Mouse (Mus musculus) heart, embryonic 13.5 days (tissue): Measurements from ENCODE around the gene Thsd7b. TPM values are rescaled to one million over a fixed set of nuclear protein-coding genes. Genes with fewer than 3 reads are reported as not detected.

Source experiments
- ATAC-seq: fragments of 200-750 bp; cut with Nextera tagmentation; 2 replicates; pipeline ENCODE4 v1.8.0; 2017; ENCODE audit warnings: moderate TSS enrichment; ENCODE audit not compliant: insufficient number of reproducible peaks, low FRiP score, low TSS enrichment; ENCODE audit errors: extremely low read depth
- H3K27ac ChIP-seq: fragments of 300-500 bp; sonication (generic); replicated peaks from 2 replicates; pipeline ENCODE4 v1.5.1; 2015; ENCODE audit warnings: moderate library complexity, mild to moderate bottlenecking, inconsistent platforms
- H3K27me3 ChIP-seq: fragments of 300-500 bp; sonication (generic); replicated peaks from 2 replicates; pipeline ENCODE4 v1.6.1; 2015; ENCODE audit warnings: mild to moderate bottlenecking, inconsistent platforms
- H3K36me3 ChIP-seq: fragments of 300-500 bp; sonication (generic); 2 replicates; pipeline ENCODE4 v1.6.1; 2015; ENCODE audit warnings: mild to moderate bottlenecking, inconsistent platforms
- H3K4me1 ChIP-seq: fragments of 300-500 bp; sonication (generic); 2 replicates; pipeline ENCODE4 v1.6.1; 2015; ENCODE audit warnings: inconsistent platforms
- H3K4me2 ChIP-seq: fragments of 300-500 bp; sonication (generic); 2 replicates; pipeline ENCODE4 v1.6.1; 2015; ENCODE audit warnings: inconsistent platforms, mild to moderate bottlenecking, moderate library complexity
- H3K4me3 ChIP-seq: fragments of 300-500 bp; sonication (generic); 2 replicates; pipeline ENCODE4 v1.5.1; 2015; ENCODE audit warnings: moderate library complexity, mild to moderate bottlenecking, inconsistent platforms
- H3K9ac ChIP-seq: fragments of 300-500 bp; sonication (generic); 2 replicates; pipeline ENCODE4 v1.6.1; 2015; ENCODE audit warnings: inconsistent platforms, mild to moderate bottlenecking, moderate library complexity
- H3K9me3 ChIP-seq: fragments of 300-500 bp; sonication (generic); 2 replicates; pipeline ENCODE4 v1.6.1; 2016; ENCODE audit warnings: inconsistent platforms
- WGBS: fragments of 180-500 bp; shearing (Covaris S2); methylation state at CpG from one replicate; pipeline ENCODE4 v1.1.7; 2015; ENCODE audit warnings: mixed read lengths; 5-methylcytosine and 5-hydroxymethylcytosine counted together
- polyA plus RNA-seq: library from polyadenylated mRNA; unstranded; fragments of >200 nt; fragmentation: Nextera tagmentation; extraction: Ambion mirVana; gene quantifications from 2 replicates; pipeline ENCODE4 v1.2.1, GENCODE M21; 2015

The Thsd7b gene
- 2.0 and 4.6 TPM in 2 replicates for polyA plus RNA-seq

- Histone ChIP-seq H3K4me1 (peaks cover 6% of the 10 kb centered on the region), H3K4me2 (peak within 1 kb of the TSS; percentile 91), H3K4me3 (peak within 1 kb of the TSS; percentile 65), H3K9ac (peak within 1 kb of the TSS; percentile 76), H3K27me3 (peaks cover 62% of the 10 kb centered on the region), H3K9me3 (no peaks in the 10 kb centered on the region), H3K36me3 (no peaks in the 10 kb centered on the region), H3K27ac (no peak within 1 kb of the TSS)
- under 1% methylated on average over 41 of the region's 45 CpGs for WGBS
- no peak for ATAC-seq
Measured at GRCm38 (mm10) chr1:129272982-129273937, at the start of gene Thsd7b. Thsd7b (plus strand) TSS chr1:129273302.

- H3K9me3 ChIP-seq = no peaks in the 10 kb centered on the region
- H3K4me3 ChIP-seq = no peak overlapping the region
- WGBS = 61% methylated on average over 3 of the region's 3 CpGs
- no peaks in the 10 kb centered on the region for H3K36me3 ChIP-seq
- no peak overlapping the region for H3K4me2 ChIP-seq
- ATAC-seq = no peak
- no peak overlapping the region for H3K27ac ChIP-seq
- no peaks in the 10 kb centered on the region for H3K4me1 ChIP-seq
- no peaks in the 10 kb centered on the region for H3K27me3 ChIP-seq
- no peak overlapping the region for H3K9ac ChIP-seq
Measured at GRCm38 (mm10) chr1:129244292-129244691, 28.8 kb upstream of the Thsd7b start.

- Histone ChIP-seq H3K4me2 (no peak overlapping the region), H3K27me3 (no peaks in the 10 kb centered on the region), H3K4me3 (no peak overlapping the region), H3K4me1 (peaks cover 5% of the 10 kb centered on the region; the same call in 1 of the 2 replicates), H3K27ac (0 out of 2 replicates have a peak overlapping the region, but pooled peaks have one; percentile 3), H3K9ac (no peak overlapping the region), H3K9me3 (no peaks in the 10 kb centered on the region), H3K36me3 (no peaks in the 10 kb centered on the region)
- no peak for ATAC-seq
- 48% methylated on average over 6 of the region's 6 CpGs for WGBS
Measured at GRCm38 (mm10) chr1:129250704-129251443, 22.2 kb upstream of the Thsd7b start.

GRCm38 (mm10) chr1:129266684-129267083 is 6.4 kb upstream of the Thsd7b start:
- WGBS = 74% methylated on average over 3 of the region's 3 CpGs
- no peak; the same call in 1 of the 2 replicates for ATAC-seq
- no peaks in the 10 kb centered on the region for H3K9me3 ChIP-seq
- H3K4me1 ChIP-seq = no peaks in the 10 kb centered on the region
- no peak overlapping the region for H3K9ac ChIP-seq
- no peak overlapping the region for H3K4me3 ChIP-seq
- no peaks in the 10 kb centered on the region for H3K36me3 ChIP-seq
- H3K27me3 ChIP-seq = peaks cover 5% of the 10 kb centered on the region; the same call in 1 of the 2 replicates
- no peak overlapping the region for H3K27ac ChIP-seq
- no peak overlapping the region for H3K4me2 ChIP-seq

- Histone ChIP-seq H3K9ac (no peak overlapping the region), H3K27me3 (no peaks in the 10 kb centered on the region), H3K4me1 (no peaks in the 10 kb centered on the region), H3K27ac (no peak overlapping the region), H3K9me3 (no peaks in the 10 kb centered on the region), H3K4me2 (no peak overlapping the region), H3K36me3 (no peaks in the 10 kb centered on the region), H3K4me3 (no peak overlapping the region)
- 71% methylated on average over 1 of the region's 1 CpGs for WGBS
- ATAC-seq = no peak
Measured at GRCm38 (mm10) chr1:129304173-129304572, 31.1 kb downstream of the Thsd7b start.

DNA sequence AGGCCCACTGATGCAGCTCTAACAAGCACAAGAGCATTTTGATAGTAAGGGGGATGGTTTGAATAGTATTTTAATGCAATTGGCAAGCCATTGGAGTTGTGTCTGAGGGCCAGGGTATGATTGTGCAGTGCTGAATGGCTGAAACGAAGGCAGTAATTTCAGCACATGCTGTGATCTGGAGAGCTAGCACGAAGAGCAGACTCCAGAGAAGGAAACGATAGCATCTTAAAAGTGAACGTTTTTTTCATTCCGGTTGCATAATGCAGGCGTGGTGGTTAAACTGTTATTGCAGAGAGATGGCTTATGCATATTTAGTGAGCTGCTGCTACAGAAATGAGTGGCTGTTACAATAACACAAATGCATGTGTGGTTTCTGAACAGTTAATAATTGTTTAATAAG is 51.3 kb downstream of the Thsd7b start:
- 68% methylated on average over 6 of the region's 6 CpGs for WGBS

DNA sequence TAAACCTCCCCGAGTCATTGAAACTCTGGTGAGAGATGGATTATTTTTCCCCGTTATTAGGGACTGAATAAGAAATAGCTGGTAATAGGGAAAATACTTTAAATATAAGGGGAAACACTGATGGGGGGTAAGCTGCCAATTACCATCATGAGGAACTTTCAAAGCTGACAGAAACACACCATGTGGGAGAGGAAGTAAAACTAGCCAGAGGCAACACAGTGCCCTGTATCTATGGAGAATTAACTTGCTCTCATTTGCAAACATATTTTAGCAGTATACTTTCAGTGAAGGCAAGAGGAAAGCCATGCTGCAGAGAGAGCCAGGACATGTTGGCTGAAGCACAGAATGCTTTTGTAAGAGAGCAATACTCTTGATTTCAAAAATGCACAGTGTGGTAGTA is 51.7 kb downstream of the Thsd7b start:
- Histone ChIP-seq H3K27me3 (no peaks in the 10 kb centered on the region), H3K4me1 (no peaks in the 10 kb centered on the region), H3K9ac (no peak overlapping the region), H3K9me3 (no peaks in the 10 kb centered on the region), H3K4me3 (no peak overlapping the region), H3K36me3 (no peaks in the 10 kb centered on the region), H3K4me2 (no peak overlapping the region), H3K27ac (no peak overlapping the region)
- no peak for ATAC-seq
- 74% methylated on average over 2 of the region's 2 CpGs for WGBS

More for the DNA sequence above, 51.3 kb downstream of the Thsd7b start:
- H3K4me3 ChIP-seq = no peak overlapping the region
- no peak overlapping the region for H3K27ac ChIP-seq
- no peak for ATAC-seq
- no peaks in the 10 kb centered on the region for H3K9me3 ChIP-seq
- no peaks in the 10 kb centered on the region for H3K27me3 ChIP-seq
- no peak overlapping the region for H3K4me2 ChIP-seq
- H3K36me3 ChIP-seq = no peaks in the 10 kb centered on the region
- H3K9ac ChIP-seq = no peak overlapping the region
- no peaks in the 10 kb centered on the region for H3K4me1 ChIP-seq

GRCm38 (mm10) chr1:129356631-129357030 is 83.5 kb downstream of the Thsd7b start:
- WGBS = 71% methylated on average over 6 of the region's 6 CpGs
- H3K4me3 ChIP-seq = no peak overlapping the region

GRCm38 (mm10) chr1:129357378-129357777 is 84.3 kb downstream of the Thsd7b start:
- H3K9ac ChIP-seq = no peak overlapping the region
- H3K9me3 ChIP-seq = no peaks in the 10 kb centered on the region
- no peak for ATAC-seq
- H3K4me2 ChIP-seq = no peak overlapping the region
- H3K27ac ChIP-seq = no peak overlapping the region
- H3K4me3 ChIP-seq = no peak overlapping the region
- no peaks in the 10 kb centered on the region for H3K36me3 ChIP-seq
- 85% methylated on average over 2 of the region's 2 CpGs for WGBS
- H3K4me1 ChIP-seq = no peaks in the 10 kb centered on the region
- H3K27me3 ChIP-seq = no peaks in the 10 kb centered on the region

More at GRCm38 (mm10) chr1:129356631-129357030, 83.5 kb downstream of the Thsd7b start:
- Histone ChIP-seq H3K27ac (no peak overlapping the region), H3K4me2 (no peak overlapping the region), H3K4me1 (no peaks in the 10 kb centered on the region), H3K9me3 (no peaks in the 10 kb centered on the region), H3K9ac (no peak overlapping the region), H3K27me3 (no peaks in the 10 kb centered on the region), H3K36me3 (no peaks in the 10 kb centered on the region)
- no peak for ATAC-seq

GRCm38 (mm10) chr1:129363368-129363767 is 90.3 kb downstream of the Thsd7b start:
- Histone ChIP-seq H3K36me3 (no peaks in the 10 kb centered on the region), H3K4me3 (no peak overlapping the region), H3K27ac (no peak overlapping the region), H3K9ac (no peak overlapping the region), H3K27me3 (no peaks in the 10 kb centered on the region), H3K4me1 (no peaks in the 10 kb centered on the region), H3K9me3 (no peaks in the 10 kb centered on the region), H3K4me2 (no peak overlapping the region)
- 82% methylated on average over 4 of the region's 4 CpGs for WGBS
- ATAC-seq = no peak

DNA sequence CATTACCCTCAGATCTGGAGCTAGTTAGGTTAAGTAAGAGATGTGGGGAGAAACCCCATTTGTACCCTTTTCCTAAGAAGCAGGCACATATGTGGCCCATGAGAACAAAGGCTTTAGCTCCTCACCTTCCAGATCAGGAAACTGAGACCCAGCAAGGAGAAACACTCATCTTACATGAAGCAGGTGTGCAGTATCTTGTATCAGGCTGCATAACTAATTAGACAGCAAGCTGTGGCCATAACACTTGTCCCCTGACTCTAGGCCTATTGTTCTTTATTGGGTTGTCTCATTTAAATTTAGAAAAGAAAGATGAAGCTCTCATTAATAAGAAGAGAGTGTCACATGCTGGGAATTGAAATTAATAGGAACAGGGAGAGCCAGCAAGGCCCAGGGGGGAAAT is 91.7 kb downstream of the Thsd7b start:
- Histone ChIP-seq H3K27me3 (no peaks in the 10 kb centered on the region), H3K9me3 (no peaks in the 10 kb centered on the region), H3K4me3 (no peak overlapping the region), H3K9ac (no peak overlapping the region), H3K27ac (no peak overlapping the region), H3K4me2 (no peak overlapping the region), H3K4me1 (no peaks in the 10 kb centered on the region), H3K36me3 (no peaks in the 10 kb centered on the region)
- no peak for ATAC-seq
